Mouse (Mus musculus) CH12.LX (cell line): ENCODE measurements around the gene Diexf. TPM values are rescaled to one million over a fixed set of nuclear protein-coding genes. Genes with fewer than 3 reads are reported as not detected.

Source experiments
- DNase-seq: peaks from one replicate; pipeline ENCODE4 v3.0.0-alpha.2; 2013; ENCODE audit errors: extremely low read depth
- H3K27ac ChIP-seq: 2 replicates; pipeline ENCODE4 v1.5.1; 2012; ENCODE audit warnings: low read depth, mild to moderate bottlenecking, control low read depth, moderate library complexity; ENCODE audit not compliant: insufficient read depth
- H3K27me3 ChIP-seq: replicated peaks from 2 replicates; pipeline ENCODE3; 2012; ENCODE audit warnings: inconsistent platforms
- H3K36me3 ChIP-seq, 2 experiments: replicated peaks in 1 of 2; 2 replicates each; pipeline versions ENCODE3 to v1.6.1; 2012; ENCODE audit warnings: inconsistent platforms in 1 of 2, low read length in 1 of 2, mild to moderate bottlenecking in 1 of 2, mixed read lengths in 1 of 2, moderate library complexity in 1 of 2; ENCODE audit not compliant: control insufficient read depth in 1 of 2, insufficient read depth in 1 of 2
- H3K4me1 ChIP-seq, 2 experiments: 2 replicates each; pipeline ENCODE4 v1.6.1; 2012; ENCODE audit warnings: inconsistent platforms in 1 of 2, moderate library complexity in 1 of 2; ENCODE audit not compliant: insufficient read depth in 2 of 2, control insufficient read depth in 1 of 2
- H3K4me2 ChIP-seq: 2 replicates; pipeline ENCODE4 v1.6.1; 2012; ENCODE audit warnings: low read depth, mild to moderate bottlenecking, control low read depth; ENCODE audit not compliant: poor library complexity, insufficient read depth, severe bottlenecking
- H3K4me3 ChIP-seq, 3 experiments: fragments of 150-350 bp in 1 of 3; sonication (generic) in 1 of 3; replicated peaks in 1 of 3; 2 replicates each; pipeline versions ENCODE3 to v1.5.1; 2011 to 2012; ENCODE audit warnings: low read depth in 2 of 3, low read length in 2 of 3, mild to moderate bottlenecking in 2 of 3, moderate library complexity in 2 of 3, control low read depth in 1 of 3, improper control_type of control experiment in 1 of 3, inconsistent platforms in 1 of 3, mixed read lengths in 1 of 3; ENCODE audit not compliant: poor library complexity in 1 of 3
- H3K79me2 ChIP-seq: replicated peaks from 2 replicates; pipeline ENCODE4 v1.6.1; 2012; ENCODE audit warnings: mild to moderate bottlenecking, moderate library complexity; ENCODE audit not compliant: control insufficient read depth, poor library complexity, insufficient read depth, severe bottlenecking; ENCODE audit errors: extremely low read depth
- H3K9ac ChIP-seq: 2 replicates; pipeline ENCODE4 v1.6.1; 2012; ENCODE audit warnings: low read depth, mild to moderate bottlenecking, control low read depth, moderate library complexity; ENCODE audit not compliant: insufficient read depth
- H3K9me3 ChIP-seq: replicated peaks from 2 replicates; pipeline ENCODE3; 2012; ENCODE audit warnings: low read length, inconsistent platforms, mixed read lengths
- CHD1 ChIP-seq: IDR thresholded peaks from 2 replicates; pipeline ENCODE4 v1.6.1; 2012; ENCODE audit warnings: low read depth, low read length, improper control_type of control experiment, inconsistent platforms
- E2F4 ChIP-seq: IDR thresholded peaks from 2 replicates; pipeline ENCODE4 v1.6.1; 2011; ENCODE audit warnings: low read depth, low read length, improper control_type of control experiment; ENCODE audit not compliant: insufficient replicate concordance
- ETS1 ChIP-seq: conservative IDR thresholded peaks from 2 replicates; pipeline ENCODE4 v1.6.1; 2012; ENCODE audit warnings: low read depth, mild to moderate bottlenecking, inconsistent platforms, low read length, improper control_type of control experiment, moderate library complexity
- HCFC1 ChIP-seq: IDR thresholded peaks from 2 replicates; pipeline ENCODE4 v1.6.1; 2012; ENCODE audit warnings: low read depth, mild to moderate bottlenecking, inconsistent platforms, low read length, improper control_type of control experiment
- IRF4 ChIP-seq: IDR thresholded peaks from 2 replicates; pipeline ENCODE4 v1.6.1; 2014; ENCODE audit warnings: low read depth, mild to moderate bottlenecking, inconsistent platforms, low read length, improper control_type of control experiment
- JUN ChIP-seq: IDR thresholded peaks from 2 replicates; pipeline ENCODE4 v1.6.1; 2011; ENCODE audit warnings: low read depth, mild to moderate bottlenecking, low read length, improper control_type of control experiment, moderate library complexity; ENCODE audit not compliant: insufficient read depth
- JUND ChIP-seq: conservative IDR thresholded peaks from 2 replicates; pipeline ENCODE4 v1.6.1; 2011; ENCODE audit warnings: low read depth, low read length, improper control_type of control experiment
- MAX ChIP-seq: IDR thresholded peaks from 2 replicates; pipeline ENCODE4 v1.6.1; 2011; ENCODE audit warnings: low read length, improper control_type of control experiment
- MEF2A ChIP-seq: IDR thresholded peaks from 2 replicates; pipeline ENCODE4 v1.6.1; 2014; ENCODE audit warnings: low read depth, mild to moderate bottlenecking, inconsistent platforms, low read length, improper control_type of control experiment, borderline replicate concordance
- MYC ChIP-seq: IDR thresholded peaks from 2 replicates; pipeline ENCODE4 v1.6.1; 2011; ENCODE audit warnings: low read depth, mild to moderate bottlenecking, improper control_type of control experiment, low read length
- PAX5 ChIP-seq: IDR thresholded peaks from 2 replicates; pipeline ENCODE4 v1.6.1; 2012; ENCODE audit warnings: low read length, inconsistent platforms, mixed read lengths
- POLR2AphosphoS2 ChIP-seq: IDR thresholded peaks from 2 replicates; pipeline ENCODE4 v1.6.1; 2011; ENCODE audit warnings: low read depth, low read length, improper control_type of control experiment
- RCOR1 ChIP-seq: conservative IDR thresholded peaks from 2 replicates; pipeline ENCODE4 v1.6.1; 2012; ENCODE audit warnings: low read depth, mild to moderate bottlenecking, inconsistent platforms, low read length, improper control_type of control experiment
- TBP ChIP-seq: conservative IDR thresholded peaks from 2 replicates; pipeline ENCODE4 v1.6.1; 2011; ENCODE audit warnings: low read depth, low read length, improper control_type of control experiment
- USF2 ChIP-seq: conservative IDR thresholded peaks from 2 replicates; pipeline ENCODE4 v1.6.1; 2011; ENCODE audit warnings: low read depth, low read length, improper control_type of control experiment
- ZKSCAN1 ChIP-seq: IDR thresholded peaks from 2 replicates; pipeline ENCODE4 v1.6.1; 2012; ENCODE audit warnings: low read depth, inconsistent platforms, low read length, improper control_type of control experiment, borderline replicate concordance
- ZNF384 ChIP-seq: IDR thresholded peaks from 2 replicates; pipeline ENCODE4 v1.6.1; 2012; ENCODE audit warnings: low read depth, low read length, improper control_type of control experiment, inconsistent platforms
- dilution Hi-C: fragments of 300-500 bp; cut with MboI; formaldehyde crosslinking; loops from 2 replicates; pipeline ENCODE4 v1.14.3; 2020; ENCODE audit warnings: low sequenced_read_pairs; ENCODE audit not compliant: extremely low pct_unique_long_range_greater_than_20kb, extremely low pct_ligation_motif_present
- in situ Hi-C: fragments of 300-500 bp; cut with MboI; formaldehyde crosslinking; loops from 3 replicates; pipeline ENCODE4 v1.14.3; 2019; ENCODE audit warnings: low sequenced_read_pairs, low pct_ligation_motif_present, low pct_unique_long_range_greater_than_20kb, mixed read lengths
- polyA plus RNA-seq: library from polyadenylated mRNA; unstranded; fragments of >175 nt; gene quantifications from 2 replicates; pipeline ENCODE4 v1.2.1, GENCODE M21; 2012; ENCODE audit warnings: low read depth; ENCODE audit not compliant: insufficient read length
- total RNA-seq, 2 experiments: library from RNA; depleted of rRNA; stranded (reverse); fragments of 300-350 nt in 1 of 2; fragments of >200 nt in 1 of 2; gene quantifications; 2 replicates each; pipeline ENCODE4 v1.2.3; 2012 to 2014

The Diexf gene
- total and polyA plus RNA-seq, 3 experiments, result 11.4 to 39.7 (median 17.8) TPM

GRCm38 (mm10) chr1:193130839-193131238, 767 bp upstream of the Diexf start:
- dilution Hi-C loops, result no loop called here
- in situ Hi-C loops, result no loop called here
- no peaks in the 10 kb centered on the region for H3K9me3 ChIP-seq
- peaks cover 7 to 27% of the 10 kb centered on the region in 2 experiments for H3K4me1 ChIP-seq
- no peak for TF ChIP-seq RCOR1
- no peak for TF ChIP-seq MAX
- no peak for TF ChIP-seq MYC
- TF ChIP-seq HCFC1, result no peak
- no peak for TF ChIP-seq MEF2A
- TF ChIP-seq JUND, result no peak
- TF ChIP-seq USF2, result no peak
- TF ChIP-seq POLR2AphosphoS2, result no peak
- DNase-seq, result no peak
- no peaks in the 10 kb centered on the region for H3K27me3 ChIP-seq
- no peak overlapping the region for H3K4me2 ChIP-seq
- no peak overlapping the region for H3K27ac ChIP-seq
- H3K4me3 ChIP-seq, result no peak overlapping the region
- peaks cover 31% of the 10 kb centered on the region for H3K79me2 ChIP-seq
- no peak overlapping the region for H3K9ac ChIP-seq
- H3K36me3 ChIP-seq, result peaks cover 17 to 20% of the 10 kb centered on the region in 2 experiments

DNA sequence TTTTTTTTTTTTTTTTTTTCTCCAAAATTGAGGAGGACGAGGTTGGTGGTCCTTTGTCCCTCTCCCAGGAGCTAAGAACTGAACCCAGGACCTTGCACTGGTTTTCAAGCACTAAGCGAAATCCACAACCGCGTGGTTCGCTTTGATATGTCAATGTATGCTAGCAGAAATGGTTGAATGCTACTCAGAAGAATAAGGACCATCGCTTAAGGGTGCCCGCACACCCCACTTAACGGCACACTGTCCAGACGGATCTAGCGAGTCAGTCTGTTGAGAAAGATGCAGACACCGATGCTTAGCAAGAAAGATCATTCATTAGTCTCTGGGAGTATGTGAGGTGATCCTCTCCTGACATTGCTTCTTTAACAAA, 369 bp upstream of the Diexf start:
- Histone ChIP-seq H3K4me3 (peak overlapping the region in 1 of 3 experiments; percentile 99), H3K9ac (no peak overlapping the region), H3K9me3 (no peaks in the 10 kb centered on the region), H3K4me1 (peaks cover 7 to 27% of the 10 kb centered on the region in 2 experiments), H3K4me2 (no peak overlapping the region), H3K79me2 (peaks cover 34% of the 10 kb centered on the region), H3K36me3 (peaks cover 17 to 21% of the 10 kb centered on the region in 2 experiments), H3K27me3 (no peaks in the 10 kb centered on the region), H3K27ac (no peak overlapping the region)
- DNase-seq, result no peak
- TF ChIP-seq JUN, result no peak
- 0 out of 2 replicates have a peak, but pooled peaks have one; percentile 3 for TF ChIP-seq ETS1
- in situ Hi-C loops (no loop called here), dilution Hi-C loops (no loop called here)

DNA sequence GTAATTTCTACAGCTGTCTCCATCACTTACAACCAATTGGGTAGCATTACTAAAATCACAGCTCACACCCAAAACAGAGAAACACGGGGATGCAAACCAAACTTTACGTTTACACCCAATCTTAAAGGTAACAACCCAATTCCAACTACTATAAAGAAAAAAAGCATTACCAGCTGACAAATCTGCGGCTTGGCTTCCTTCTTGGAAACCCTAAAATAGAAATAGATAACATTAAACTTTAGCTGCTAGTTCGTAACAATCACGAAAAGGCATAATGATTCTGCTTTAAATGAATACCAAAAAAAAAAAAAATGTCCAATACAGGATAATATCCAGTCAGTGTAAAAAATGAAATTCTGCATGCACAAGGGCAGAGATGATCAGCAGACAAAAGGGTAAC, 751 bp downstream of the Diexf start:
- TF ChIP-seq PAX5, result no peak
- no peak for TF ChIP-seq IRF4
- no peak for TF ChIP-seq TBP
- TF ChIP-seq MYC, result no peak
- no peak for TF ChIP-seq ZKSCAN1
- peak; percentile 44; the same call in 1 of the 2 replicates for TF ChIP-seq CHD1
- TF ChIP-seq ZNF384, result no peak
- TF ChIP-seq E2F4, result no peak
- H3K36me3 ChIP-seq, result peaks cover 24 to 31% of the 10 kb centered on the region in 2 experiments
- in situ Hi-C loops, result no loop called here
- H3K4me3 ChIP-seq, result peak overlapping the region; percentile 85 to 100 (median 99)
- H3K9me3 ChIP-seq, result no peaks in the 10 kb centered on the region
- H3K79me2 ChIP-seq, result peaks cover 40% of the 10 kb centered on the region
- H3K4me1 ChIP-seq, result peaks cover 7 to 27% of the 10 kb centered on the region in 2 experiments
- dilution Hi-C loops, result no loop called here
- H3K27me3 ChIP-seq, result no peaks in the 10 kb centered on the region
- H3K4me2 ChIP-seq, result peak overlapping the region; percentile 96
- DNase-seq, result no peak
- H3K27ac ChIP-seq, result no peak overlapping the region
- peak overlapping the region; percentile 95 for H3K9ac ChIP-seq
